Mouse (Mus musculus) kidney, embryonic 15.5 days (tissue): ENCODE measurements around the gene Zfp316. TPM values are rescaled to one million over a fixed set of nuclear protein-coding genes. Genes with fewer than 3 reads are reported as not detected.

Source experiments
- ATAC-seq: fragments of 200-750 bp; cut with Nextera tagmentation; replicated peaks from 2 replicates; pipeline ENCODE4 v1.8.0; 2017; ENCODE audit warnings: moderate TSS enrichment; ENCODE audit not compliant: low FRiP score
- H3K27ac ChIP-seq: fragments of 300-500 bp; sonication (generic); 2 replicates; pipeline ENCODE4 v1.5.1; 2015; ENCODE audit warnings: mild to moderate bottlenecking, inconsistent platforms
- H3K27me3 ChIP-seq: fragments of 300-500 bp; sonication (generic); 2 replicates; pipeline ENCODE4 v1.6.1; 2015; ENCODE audit warnings: inconsistent platforms
- H3K36me3 ChIP-seq: fragments of 300-500 bp; sonication (generic); 2 replicates; pipeline ENCODE4 v1.6.1; 2015; ENCODE audit warnings: inconsistent platforms
- H3K4me1 ChIP-seq: fragments of 300-500 bp; sonication (generic); 2 replicates; pipeline ENCODE4 v1.6.1; 2015; ENCODE audit warnings: inconsistent platforms
- H3K4me2 ChIP-seq: fragments of 300-500 bp; sonication (generic); 2 replicates; pipeline ENCODE4 v1.6.1; 2015; ENCODE audit warnings: moderate library complexity, mild to moderate bottlenecking, inconsistent platforms
- H3K4me3 ChIP-seq: fragments of 300-500 bp; sonication (generic); replicated peaks from 2 replicates; pipeline ENCODE4 v1.5.1; 2015; ENCODE audit warnings: mild to moderate bottlenecking, inconsistent platforms
- H3K9ac ChIP-seq: fragments of 300-500 bp; sonication (generic); 2 replicates; pipeline ENCODE4 v1.6.1; 2015; ENCODE audit warnings: mild to moderate bottlenecking, inconsistent platforms
- H3K9me3 ChIP-seq: fragments of 300-500 bp; sonication (generic); replicated peaks from 2 replicates; pipeline ENCODE4 v1.6.1; 2016; ENCODE audit warnings: inconsistent platforms
- WGBS: fragments of 180-500 bp; shearing (Covaris S2); methylation state at CpG from one replicate; pipeline ENCODE4 v1.1.7; 2015; ENCODE audit warnings: mixed read lengths; 5-methylcytosine and 5-hydroxymethylcytosine counted together
- polyA plus RNA-seq: library from polyadenylated mRNA; unstranded; fragments of >200 nt; fragmentation: Nextera tagmentation; extraction: Ambion mirVana; gene quantifications from 2 replicates; pipeline ENCODE4 v1.2.1, GENCODE M21; 2015

Zfp316 gene
- polyA plus RNA-seq, 1 experiment from 2014 or later = 3.3 TPM

- WGBS = 89% methylated on average over 16 of the region's 16 CpGs
- Histone ChIP-seq H3K9me3 (no peaks in the 10 kb centered on the region), H3K27ac (no peak overlapping the region), H3K36me3 (no peaks in the 10 kb centered on the region), H3K4me3 (no peak overlapping the region), H3K4me2 (no peak overlapping the region), H3K9ac (no peak overlapping the region), H3K27me3 (peaks cover 20% of the 10 kb centered on the region), H3K4me1 (peaks cover 18% of the 10 kb centered on the region)
- no peak for ATAC-seq
These were observed 2.9 kb upstream of the Zfp316 start for GRCm38 (mm10) chr5:143272540-143273330.

DNA sequence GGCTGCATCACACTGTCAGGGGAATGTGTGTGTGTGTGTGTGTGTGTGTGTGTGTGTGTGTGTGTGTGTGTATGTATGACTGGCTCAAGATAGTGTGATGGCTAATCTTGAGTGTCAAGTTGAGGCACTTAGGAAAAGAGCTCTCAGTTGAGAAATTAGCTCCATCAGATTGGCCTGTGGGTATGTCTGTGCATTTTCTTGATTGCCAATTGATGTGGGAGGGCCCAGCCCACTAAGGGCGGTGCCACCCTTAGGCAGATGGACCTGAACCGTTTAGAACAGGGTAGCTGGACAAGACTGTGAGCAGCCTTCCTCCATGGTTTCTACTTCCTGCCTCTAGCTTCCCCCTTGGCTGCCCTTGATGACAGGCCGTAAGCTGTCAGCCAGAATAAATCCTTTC lies 2.3 kb upstream of the Zfp316 start:
- no peak for ATAC-seq
- Histone ChIP-seq H3K27me3 (peaks cover 19% of the 10 kb centered on the region), H3K4me3 (no peak overlapping the region), H3K9ac (no peak overlapping the region), H3K4me1 (peaks cover 18% of the 10 kb centered on the region), H3K9me3 (no peaks in the 10 kb centered on the region), H3K27ac (no peak overlapping the region), H3K4me2 (no peak overlapping the region), H3K36me3 (no peaks in the 10 kb centered on the region)
- WGBS = 67% methylated on average over 3 of the region's 3 CpGs

GRCm38 (mm10) chr5:143271642-143272041 lies 1.8 kb upstream of the Zfp316 start:
- H3K9me3 ChIP-seq = no peaks in the 10 kb centered on the region
- H3K4me1 ChIP-seq = peaks cover 18% of the 10 kb centered on the region
- no peak overlapping the region for H3K4me3 ChIP-seq
- H3K9ac ChIP-seq = no peak overlapping the region
- no peak overlapping the region for H3K27ac ChIP-seq
- H3K4me2 ChIP-seq = no peak overlapping the region
- no peak for ATAC-seq
- WGBS = 82% methylated on average over 6 of the region's 6 CpGs
- H3K27me3 ChIP-seq = peaks cover 14% of the 10 kb centered on the region
- H3K36me3 ChIP-seq = no peaks in the 10 kb centered on the region

GRCm38 (mm10) chr5:143270151-143270519 lies 313 bp upstream of the Zfp316 start:
- WGBS = 1% methylated on average over 12 of the region's 12 CpGs
- Histone ChIP-seq H3K27ac (no peak overlapping the region), H3K4me3 (peak overlapping the region; percentile 96), H3K4me2 (peak overlapping the region; percentile 81), H3K4me1 (peaks cover 18% of the 10 kb centered on the region), H3K9ac (peak overlapping the region; percentile 90), H3K27me3 (peaks cover 4% of the 10 kb centered on the region; the same call in 1 of the 2 replicates), H3K36me3 (no peaks in the 10 kb centered on the region), H3K9me3 (no peaks in the 10 kb centered on the region)
- no peak for ATAC-seq

DNA sequence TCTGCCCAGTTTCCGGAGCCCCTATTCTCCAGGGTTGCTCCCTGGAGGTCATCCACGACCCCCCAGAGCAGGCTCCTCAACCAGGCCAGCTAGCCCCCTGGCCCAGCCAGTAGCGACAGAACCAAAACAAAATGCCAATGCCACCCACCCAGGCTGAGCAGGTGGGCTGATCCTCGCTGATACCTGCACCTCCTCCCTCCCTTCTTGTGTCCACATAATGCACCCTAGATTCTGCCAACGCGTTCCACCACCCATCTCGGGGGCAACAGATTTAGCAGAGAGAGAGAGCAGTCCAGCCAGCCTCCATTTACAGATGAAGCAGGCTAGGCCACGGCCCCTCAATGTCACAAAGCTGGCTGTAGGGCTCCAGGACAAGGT lies 848 bp downstream of the Zfp316 start:
- no peaks in the 10 kb centered on the region for H3K9me3 ChIP-seq
- H3K4me1 ChIP-seq = peaks cover 18% of the 10 kb centered on the region
- no peaks in the 10 kb centered on the region for H3K27me3 ChIP-seq
- peaks cover 2% of the 10 kb centered on the region for H3K36me3 ChIP-seq
- peak overlapping the region; percentile 81 for H3K4me2 ChIP-seq
- peak overlapping the region; percentile 90 for H3K9ac ChIP-seq
- 18% methylated on average over 8 of the region's 8 CpGs for WGBS
- no peak for ATAC-seq
- peak overlapping the region; percentile 85; the same call in 1 of the 2 replicates for H3K27ac ChIP-seq
- H3K4me3 ChIP-seq = peak overlapping the region; percentile 96

DNA sequence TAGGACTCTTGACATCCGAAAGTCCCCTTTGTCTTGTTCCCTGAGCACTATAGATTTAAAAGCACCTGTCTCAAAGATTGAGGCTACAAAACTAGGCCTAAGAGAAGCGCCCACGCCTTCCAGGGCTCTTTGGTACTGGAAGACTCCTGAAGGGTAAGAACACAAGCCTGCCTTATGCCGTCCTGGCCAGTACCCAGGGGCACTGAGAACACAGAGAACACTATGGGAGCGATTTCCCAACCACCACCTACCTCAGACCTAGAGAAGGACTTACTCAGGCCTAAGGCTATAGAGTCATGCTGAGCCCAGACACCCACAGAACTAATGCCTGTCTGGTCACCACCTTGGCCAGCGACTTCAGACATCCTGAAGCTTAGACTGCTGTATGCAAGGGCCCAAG lies 3.0 kb downstream of the Zfp316 start:
- H3K4me2 ChIP-seq = no peak overlapping the region
- no peak for ATAC-seq
- no peaks in the 10 kb centered on the region for H3K9me3 ChIP-seq
- no peaks in the 10 kb centered on the region for H3K27me3 ChIP-seq
- no peak overlapping the region for H3K27ac ChIP-seq
- 90% methylated on average over 6 of the region's 6 CpGs for WGBS
- no peak overlapping the region for H3K4me3 ChIP-seq
- peaks cover 24% of the 10 kb centered on the region for H3K36me3 ChIP-seq
- H3K4me1 ChIP-seq = peaks cover 18% of the 10 kb centered on the region
- H3K9ac ChIP-seq = no peak overlapping the region

- WGBS = 26% methylated on average over 1 of the region's 1 CpGs
- Histone ChIP-seq H3K9ac (no peak overlapping the region), H3K27me3 (no peaks in the 10 kb centered on the region), H3K36me3 (peaks cover 37% of the 10 kb centered on the region), H3K4me2 (no peak overlapping the region), H3K27ac (no peak overlapping the region), H3K9me3 (no peaks in the 10 kb centered on the region), H3K4me3 (no peak overlapping the region), H3K4me1 (peaks cover 14% of the 10 kb centered on the region)
- ATAC-seq = no peak
These were observed 4.4 kb downstream of the Zfp316 start for GRCm38 (mm10) chr5:143265409-143265808.

DNA sequence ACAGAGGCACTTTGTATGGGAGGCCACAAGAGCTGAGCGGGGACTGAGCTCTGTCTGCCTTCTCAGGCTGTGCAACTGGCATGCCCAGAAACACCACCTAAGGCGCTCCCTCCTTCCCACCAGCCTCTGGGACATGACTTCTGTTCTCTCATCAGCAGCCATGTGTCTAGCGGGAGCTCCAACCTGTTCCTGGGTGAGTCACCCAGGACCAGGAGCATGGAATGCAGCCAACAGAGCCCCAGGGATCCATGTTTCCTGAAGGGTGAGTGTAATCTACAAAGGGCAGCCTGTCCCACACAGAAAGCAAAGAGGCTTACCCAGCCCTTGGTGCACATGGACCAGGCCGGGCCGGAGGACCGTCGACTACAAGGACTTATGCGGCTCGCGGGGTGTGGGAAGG lies 5.1 kb downstream of the Zfp316 start:
- Histone ChIP-seq H3K36me3 (peaks cover 43% of the 10 kb centered on the region), H3K4me2 (no peak overlapping the region), H3K9me3 (no peaks in the 10 kb centered on the region), H3K4me3 (no peak overlapping the region), H3K4me1 (peaks cover 11% of the 10 kb centered on the region), H3K27ac (no peak overlapping the region), H3K27me3 (no peaks in the 10 kb centered on the region), H3K9ac (no peak overlapping the region)
- 85% methylated on average over 10 of the region's 10 CpGs for WGBS
- ATAC-seq = no peak

GRCm38 (mm10) chr5:143261636-143262035 lies 8.2 kb downstream of the Zfp316 start:
- peaks cover 24% of the 10 kb centered on the region for H3K27me3 ChIP-seq
- H3K4me1 ChIP-seq = no peaks in the 10 kb centered on the region
- H3K27ac ChIP-seq = no peak overlapping the region
- H3K9me3 ChIP-seq = no peaks in the 10 kb centered on the region
- no peak for ATAC-seq
- WGBS = 88% methylated on average over 8 of the region's 8 CpGs
- H3K4me3 ChIP-seq = no peak overlapping the region
- no peak overlapping the region for H3K9ac ChIP-seq
- no peak overlapping the region for H3K4me2 ChIP-seq
- peaks cover 60% of the 10 kb centered on the region for H3K36me3 ChIP-seq

GRCm38 (mm10) chr5:143255802-143256201 lies 14.0 kb downstream of the Zfp316 start:
- Histone ChIP-seq H3K27ac (no peak overlapping the region), H3K4me2 (no peak overlapping the region), H3K27me3 (peaks cover 83% of the 10 kb centered on the region), H3K4me3 (no peak overlapping the region), H3K36me3 (peaks cover 45% of the 10 kb centered on the region), H3K4me1 (peaks cover 27% of the 10 kb centered on the region), H3K9me3 (no peaks in the 10 kb centered on the region), H3K9ac (no peak overlapping the region)
- WGBS = 89% methylated on average over 5 of the region's 5 CpGs
- no peak for ATAC-seq

DNA sequence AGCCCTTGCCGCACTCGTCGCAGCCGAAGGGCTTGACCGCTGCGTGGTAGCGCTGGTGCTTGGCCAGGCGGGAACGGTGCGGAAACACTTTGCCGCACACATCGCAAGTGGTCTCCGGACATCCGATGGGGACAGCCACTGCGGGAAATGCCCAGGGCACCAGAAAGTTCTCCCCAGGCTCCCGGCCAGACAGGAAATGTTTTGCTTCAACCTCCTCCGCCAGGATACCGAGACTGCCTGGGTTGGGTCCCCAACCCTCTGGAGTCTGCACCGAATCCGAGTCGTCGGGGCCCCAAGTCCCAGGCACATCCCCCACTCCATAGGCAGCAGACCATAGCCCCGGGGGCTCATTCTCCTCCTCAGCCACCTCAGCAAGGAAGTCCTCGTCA lies 14.7 kb downstream of the Zfp316 start:
- 20% methylated on average over 24 of the region's 24 CpGs for WGBS
- Histone ChIP-seq H3K27me3 (peaks cover 85% of the 10 kb centered on the region), H3K9me3 (no peaks in the 10 kb centered on the region), H3K4me3 (peak overlapping the region; percentile 49), H3K4me1 (peaks cover 27% of the 10 kb centered on the region), H3K36me3 (peaks cover 38% of the 10 kb centered on the region), H3K4me2 (peak overlapping the region; percentile 90), H3K27ac (no peak overlapping the region), H3K9ac (no peak overlapping the region)
- ATAC-seq = no peak

GRCm38 (mm10) chr5:143254487-143255130 lies 15.2 kb downstream of the Zfp316 start:
- no peak overlapping the region for H3K27ac ChIP-seq
- H3K4me1 ChIP-seq = peaks cover 27% of the 10 kb centered on the region
- peaks cover 34% of the 10 kb centered on the region for H3K36me3 ChIP-seq
- no peaks in the 10 kb centered on the region for H3K9me3 ChIP-seq
- H3K27me3 ChIP-seq = peaks cover 85% of the 10 kb centered on the region
- peak; percentile 41 for ATAC-seq
- no peak overlapping the region for H3K9ac ChIP-seq
- H3K4me3 ChIP-seq = peak overlapping the region; percentile 49
- WGBS = 14% methylated on average over 66 of the region's 66 CpGs
- H3K4me2 ChIP-seq = peak overlapping the region; percentile 90
